Mouse (Mus musculus): ENCODE results near the gene Trim44.

- TF ChIP-seq POLR2A (IDR thresholded peaks at IDR 0.05; ENCODE audit: insufficient read length, low read depth) (no peak), USF1 (IDR thresholded peaks at IDR 0.05; ENCODE audit: low read depth) (no peak), CEBPB (IDR thresholded peaks at IDR 0.05; ENCODE audit: insufficient read depth, poor library complexity, severe bottlenecking) (no peak), E2F4 (IDR thresholded peaks at IDR 0.05; ENCODE audit: insufficient read depth) (no peak), POLR2AphosphoS2 (IDR thresholded peaks at IDR 0.05; ENCODE audit: insufficient read length, low read depth) (no peak)
Measured at GRCm38 (mm10) chr2:102273280-102273679, 134.3 kb downstream of the Trim44 start.
